Mouse (Mus musculus) stomach, embryonic 15.5 days (tissue): ENCODE data around the gene Vipr2. TPM values are rescaled to one million over a fixed set of nuclear protein-coding genes. Genes with fewer than 3 reads are reported as not detected.

Source experiments
- ATAC-seq: fragments of 200-750 bp; cut with Nextera tagmentation; 2 replicates; pipeline ENCODE4 v1.8.0; 2017; ENCODE audit warnings: low read depth, moderate number of reproducible peaks, moderate TSS enrichment; ENCODE audit not compliant: insufficient read depth, low FRiP score
- H3K27ac ChIP-seq: fragments of 300-500 bp; sonication (generic); 2 replicates; pipeline ENCODE4 v1.5.1; 2015; ENCODE audit warnings: mild to moderate bottlenecking, inconsistent platforms
- H3K27me3 ChIP-seq: fragments of 300-500 bp; sonication (generic); replicated peaks from 2 replicates; pipeline ENCODE4 v1.6.1; 2015; ENCODE audit warnings: inconsistent platforms
- H3K36me3 ChIP-seq: fragments of 300-500 bp; sonication (generic); 2 replicates; pipeline ENCODE4 v1.6.1; 2015; ENCODE audit warnings: inconsistent platforms
- H3K4me1 ChIP-seq: fragments of 300-500 bp; sonication (generic); 2 replicates; pipeline ENCODE4 v1.6.1; 2015; ENCODE audit warnings: inconsistent platforms
- H3K4me2 ChIP-seq: fragments of 300-500 bp; sonication (generic); 2 replicates; pipeline ENCODE4 v1.6.1; 2015; ENCODE audit warnings: mild to moderate bottlenecking, inconsistent platforms
- H3K4me3 ChIP-seq: fragments of 300-500 bp; sonication (generic); replicated peaks from 2 replicates; pipeline ENCODE4 v1.5.1; 2015; ENCODE audit warnings: inconsistent platforms
- H3K9ac ChIP-seq: fragments of 300-500 bp; sonication (generic); 2 replicates; pipeline ENCODE4 v1.6.1; 2015; ENCODE audit warnings: inconsistent platforms
- H3K9me3 ChIP-seq: fragments of 300-500 bp; sonication (generic); 2 replicates; pipeline ENCODE4 v1.6.1; 2016; ENCODE audit warnings: inconsistent platforms
- WGBS: fragments of 180-500 bp; shearing (Covaris S2); methylation state at CpG from one replicate; pipeline ENCODE4 v1.1.7; 2015; 5-methylcytosine and 5-hydroxymethylcytosine counted together
- polyA plus RNA-seq: library from polyadenylated mRNA; unstranded; fragments of >200 nt; fragmentation: Nextera tagmentation; extraction: Ambion mirVana; gene quantifications from 2 replicates; pipeline ENCODE4 v1.2.1, GENCODE M21; 2015

Gene Vipr2
- polyA plus RNA-seq, 1 experiment from 2014 or later, result 6.3 TPM

- Histone ChIP-seq H3K9me3 (peaks cover 3% of the 10 kb centered on the region; the same call in 1 of the 2 replicates), H3K27me3 (no peaks in the 10 kb centered on the region), H3K4me2 (no peak overlapping the region), H3K9ac (no peak overlapping the region), H3K4me3 (no peak overlapping the region), H3K27ac (no peak overlapping the region), H3K4me1 (no peaks in the 10 kb centered on the region), H3K36me3 (peaks cover 36% of the 10 kb centered on the region)
- 85% methylated on average over 2 of the region's 2 CpGs for WGBS
- no peak for ATAC-seq
These were observed 15.3 kb upstream of the Vipr2 start for GRCm38 (mm10) chr12:116062194-116062583.

DNA sequence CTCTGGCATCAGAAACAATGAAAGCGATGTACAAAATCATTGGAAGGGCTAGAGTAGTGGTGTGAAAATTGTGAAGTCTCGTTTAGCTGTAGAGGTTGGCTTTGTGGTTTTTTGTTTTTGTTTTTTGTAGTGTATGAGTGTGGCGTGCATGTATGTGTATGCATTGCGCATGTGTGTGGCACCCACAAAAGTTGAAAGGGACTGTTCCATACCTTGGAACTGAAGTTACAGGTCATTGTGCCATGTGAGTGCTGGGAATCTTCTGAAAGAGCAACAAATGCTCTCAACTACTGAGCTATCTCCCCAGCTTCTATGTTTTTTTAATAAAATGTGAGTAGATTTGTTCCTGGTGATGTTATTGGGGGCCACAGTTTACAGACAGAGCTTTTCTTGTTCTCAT is 14.5 kb upstream of the Vipr2 start:
- no peak overlapping the region for H3K4me3 ChIP-seq
- no peak for ATAC-seq
- 92% methylated on average over 4 of the region's 4 CpGs for WGBS
- peaks cover 34% of the 10 kb centered on the region for H3K36me3 ChIP-seq
- no peaks in the 10 kb centered on the region for H3K4me1 ChIP-seq
- no peak overlapping the region for H3K4me2 ChIP-seq
- H3K27me3 ChIP-seq, result no peaks in the 10 kb centered on the region
- no peak overlapping the region for H3K9ac ChIP-seq
- H3K27ac ChIP-seq, result no peak overlapping the region
- peaks cover 3% of the 10 kb centered on the region; the same call in 1 of the 2 replicates for H3K9me3 ChIP-seq

- Histone ChIP-seq H3K4me1 (no peaks in the 10 kb centered on the region), H3K27me3 (no peaks in the 10 kb centered on the region), H3K4me3 (no peak overlapping the region), H3K27ac (no peak overlapping the region), H3K9ac (no peak overlapping the region), H3K9me3 (no peaks in the 10 kb centered on the region), H3K36me3 (no peaks in the 10 kb centered on the region), H3K4me2 (no peak overlapping the region)
- ATAC-seq, result peak; percentile 84; the same call in 1 of the 2 replicates
- 23% methylated on average over 3 of the region's 3 CpGs for WGBS
These were observed 6.5 kb upstream of the Vipr2 start for GRCm38 (mm10) chr12:116071023-116071422.

GRCm38 (mm10) chr12:116077855-116078366 is 385 bp downstream of the Vipr2 start:
- Histone ChIP-seq H3K9me3 (no peaks in the 10 kb centered on the region), H3K27me3 (0 out of 2 replicates have a peak, but pooled peaks cover 4% of the 10 kb centered on the region)
- ATAC-seq, result peak; percentile 67

DNA sequence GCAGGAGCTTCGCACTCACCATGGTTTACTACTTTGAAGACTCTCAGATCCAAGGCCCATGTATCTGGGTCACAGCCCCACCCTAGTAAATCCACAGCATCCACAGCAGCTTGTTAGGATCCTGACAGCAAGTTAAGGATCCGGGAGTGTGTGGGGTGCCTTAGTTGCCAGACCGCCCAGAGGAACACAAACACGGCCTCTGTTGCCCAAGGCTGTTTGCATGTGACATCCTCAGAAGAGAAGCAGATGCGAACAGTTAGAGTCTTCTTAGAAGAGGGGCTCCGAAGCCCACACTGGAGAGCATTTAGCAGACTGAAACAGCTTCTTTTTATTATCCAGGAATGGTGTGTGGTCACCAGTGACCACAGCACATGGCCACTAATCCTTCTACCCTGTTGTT is 5.6 kb downstream of the Vipr2 start:
- ATAC-seq, result no peak
- 74% methylated on average over 6 of the region's 6 CpGs for WGBS
- no peaks in the 10 kb centered on the region for H3K27me3 ChIP-seq

More at GRCm38 (mm10) chr12:116077855-116078366, 385 bp downstream of the Vipr2 start:
- H3K4me2 ChIP-seq, result peak overlapping the region; percentile 82
- H3K36me3 ChIP-seq, result no peaks in the 10 kb centered on the region
- peak overlapping the region; percentile 38; the same call in 1 of the 2 replicates for H3K9ac ChIP-seq
- peak overlapping the region; percentile 3; the same call in 1 of the 2 replicates for H3K27ac ChIP-seq
- WGBS, result under 1% methylated on average over 24 of the region's 24 CpGs
- peak overlapping the region; percentile 56 for H3K4me3 ChIP-seq
- peaks cover 5% of the 10 kb centered on the region for H3K4me1 ChIP-seq

GRCm38 (mm10) chr12:116084294-116084693 is 6.8 kb downstream of the Vipr2 start:
- no peaks in the 10 kb centered on the region for H3K4me1 ChIP-seq
- H3K27me3 ChIP-seq, result no peaks in the 10 kb centered on the region
- no peak overlapping the region for H3K4me2 ChIP-seq
- no peaks in the 10 kb centered on the region for H3K36me3 ChIP-seq
- H3K9me3 ChIP-seq, result no peaks in the 10 kb centered on the region
- H3K4me3 ChIP-seq, result no peak overlapping the region
- H3K9ac ChIP-seq, result no peak overlapping the region
- ATAC-seq, result no peak
- H3K27ac ChIP-seq, result no peak overlapping the region
- WGBS, result 71% methylated on average over 2 of the region's 2 CpGs

More for the DNA sequence above, 5.6 kb downstream of the Vipr2 start:
- Histone ChIP-seq H3K4me2 (no peak overlapping the region), H3K9ac (no peak overlapping the region), H3K27ac (no peak overlapping the region), H3K36me3 (no peaks in the 10 kb centered on the region), H3K4me1 (no peaks in the 10 kb centered on the region), H3K4me3 (no peak overlapping the region), H3K9me3 (no peaks in the 10 kb centered on the region)

GRCm38 (mm10) chr12:116086951-116087600 is 9.6 kb downstream of the Vipr2 start:
- no peaks in the 10 kb centered on the region for H3K27me3 ChIP-seq
- H3K9me3 ChIP-seq, result no peaks in the 10 kb centered on the region
- H3K27ac ChIP-seq, result no peak overlapping the region
- H3K36me3 ChIP-seq, result no peaks in the 10 kb centered on the region
- no peaks in the 10 kb centered on the region for H3K4me1 ChIP-seq
- WGBS, result 85% methylated on average over 5 of the region's 5 CpGs
- H3K9ac ChIP-seq, result no peak overlapping the region
- ATAC-seq, result no peak
- H3K4me2 ChIP-seq, result no peak overlapping the region
- H3K4me3 ChIP-seq, result no peak overlapping the region

GRCm38 (mm10) chr12:116089836-116090235 is 12.3 kb downstream of the Vipr2 start:
- Histone ChIP-seq H3K9me3 (no peaks in the 10 kb centered on the region), H3K4me3 (no peak overlapping the region), H3K27me3 (no peaks in the 10 kb centered on the region), H3K4me2 (no peak overlapping the region), H3K9ac (no peak overlapping the region), H3K27ac (no peak overlapping the region), H3K36me3 (no peaks in the 10 kb centered on the region), H3K4me1 (no peaks in the 10 kb centered on the region)
- no peak for ATAC-seq
- WGBS, result 87% methylated on average over 3 of the region's 3 CpGs

DNA sequence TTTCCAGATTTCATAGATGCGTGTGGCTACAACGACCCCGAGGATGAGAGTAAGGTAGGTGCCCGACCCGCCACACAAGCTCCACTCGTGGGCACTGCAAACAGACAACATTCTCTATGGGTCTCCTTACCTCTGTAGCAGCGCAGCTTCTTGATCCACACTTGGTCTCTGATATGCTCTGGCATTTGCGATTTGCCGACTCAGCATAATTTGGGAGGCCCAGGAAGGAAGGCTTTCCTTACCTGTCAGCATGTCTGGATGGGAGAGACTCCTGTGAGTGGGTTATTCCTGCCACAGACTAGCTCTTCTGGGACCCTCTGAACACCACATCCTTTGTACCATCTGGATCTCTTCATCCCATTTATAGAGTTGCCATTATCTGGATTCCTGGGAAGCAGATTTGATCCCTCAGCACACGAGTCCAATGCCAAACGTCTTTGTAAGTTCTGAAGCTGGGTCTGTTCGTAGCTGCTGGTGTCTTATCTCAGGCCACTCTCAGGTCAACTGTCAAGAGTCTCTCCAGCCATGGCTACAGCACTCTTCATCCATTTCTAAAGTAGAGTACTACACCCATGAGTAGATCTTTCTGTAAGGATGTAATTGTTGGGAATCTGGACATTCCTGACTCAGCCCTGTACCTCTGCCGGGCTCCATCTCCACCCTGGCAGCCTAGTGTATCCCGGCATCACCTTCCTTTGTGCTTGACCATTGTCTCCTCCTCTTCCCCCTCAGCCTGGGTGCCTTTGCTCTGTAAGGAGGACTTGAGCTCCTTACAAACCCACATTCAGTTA is 17.4 kb downstream of the Vipr2 start:
- 87% methylated on average over 14 of the region's 14 CpGs for WGBS
- Histone ChIP-seq H3K27ac (no peak overlapping the region), H3K4me3 (no peak overlapping the region), H3K27me3 (no peaks in the 10 kb centered on the region), H3K9me3 (no peaks in the 10 kb centered on the region), H3K9ac (no peak overlapping the region), H3K36me3 (no peaks in the 10 kb centered on the region), H3K4me2 (no peak overlapping the region), H3K4me1 (no peaks in the 10 kb centered on the region)
- no peak for ATAC-seq

GRCm38 (mm10) chr12:116096361-116096904 is 18.9 kb downstream of the Vipr2 start:
- H3K9me3 ChIP-seq, result no peaks in the 10 kb centered on the region
- no peaks in the 10 kb centered on the region for H3K36me3 ChIP-seq
- no peaks in the 10 kb centered on the region for H3K4me1 ChIP-seq
- no peak for ATAC-seq
- H3K27ac ChIP-seq, result no peak overlapping the region
- no peak overlapping the region for H3K9ac ChIP-seq
- H3K27me3 ChIP-seq, result no peaks in the 10 kb centered on the region
- 51% methylated on average over 3 of the region's 3 CpGs for WGBS
- H3K4me3 ChIP-seq, result no peak overlapping the region
- no peak overlapping the region for H3K4me2 ChIP-seq

DNA sequence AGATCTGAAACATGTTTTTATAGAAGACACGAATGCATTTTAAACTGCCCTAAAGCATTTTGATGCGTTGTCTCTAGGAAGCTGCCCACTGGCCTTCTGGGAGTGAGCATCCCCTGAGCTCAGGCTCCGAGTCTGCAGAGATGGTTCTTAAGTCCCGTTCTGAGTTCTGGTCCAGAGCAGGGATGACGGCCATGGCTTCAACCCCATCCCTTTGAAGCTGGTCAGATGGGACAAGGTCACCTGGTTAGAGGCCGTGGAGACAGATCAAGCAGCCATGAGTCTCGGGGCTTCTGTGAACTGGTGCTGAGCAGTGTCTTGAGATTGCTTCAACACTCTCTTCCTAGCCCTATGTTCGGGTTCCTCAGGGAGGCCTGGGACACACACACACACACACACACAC is 19.6 kb downstream of the Vipr2 start:
- Histone ChIP-seq H3K9ac (no peak overlapping the region), H3K36me3 (no peaks in the 10 kb centered on the region), H3K27me3 (no peaks in the 10 kb centered on the region), H3K4me2 (no peak overlapping the region), H3K9me3 (no peaks in the 10 kb centered on the region), H3K4me3 (no peak overlapping the region), H3K27ac (no peak overlapping the region), H3K4me1 (no peaks in the 10 kb centered on the region)
- ATAC-seq, result no peak
- 84% methylated on average over 8 of the region's 8 CpGs for WGBS

DNA sequence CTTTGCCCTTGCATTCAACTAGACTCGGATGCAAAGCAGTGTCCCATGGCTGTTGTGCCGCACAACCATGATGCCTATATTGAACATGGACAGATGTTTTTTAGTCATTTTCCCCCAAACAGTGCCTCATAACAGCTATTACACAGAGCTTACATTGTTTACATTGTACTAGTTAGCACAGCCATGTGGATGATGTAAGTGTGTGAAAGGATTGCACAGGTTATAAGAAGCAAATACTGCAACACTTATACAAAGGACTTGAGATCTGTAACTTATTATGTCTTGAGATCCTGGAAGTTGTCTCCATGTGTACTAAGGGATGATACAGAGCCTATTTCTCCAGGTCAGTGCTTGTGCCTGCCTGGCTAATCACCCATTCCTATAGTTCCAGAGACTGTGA is 24.4 kb downstream of the Vipr2 start:
- Histone ChIP-seq H3K4me3 (no peak overlapping the region), H3K9me3 (no peaks in the 10 kb centered on the region), H3K4me2 (no peak overlapping the region), H3K9ac (no peak overlapping the region), H3K36me3 (no peaks in the 10 kb centered on the region), H3K4me1 (no peaks in the 10 kb centered on the region), H3K27me3 (no peaks in the 10 kb centered on the region), H3K27ac (no peak overlapping the region)
- 84% methylated on average over 2 of the region's 2 CpGs for WGBS
- no peak for ATAC-seq
